Mouse (Mus musculus) macrophage (primary cell): ENCODE measurements around the gene Tmcc2. TPM values are rescaled to one million over a fixed set of nuclear protein-coding genes. Genes with fewer than 3 reads are reported as not detected.
"Not testable (repeated sequence)": the region's sequence is repeated elsewhere in the genome, so short reads cannot be mapped to it uniquely, and the experiment has no call there.

ENCODE experiments used
- H3K27ac ChIP-seq: fragments of 350-480 bp; formaldehyde crosslinking; 2 replicates; pipeline ENCODE4 v1.9.0; 2021
- H3K36me3 ChIP-seq: fragments of 350-480 bp; formaldehyde crosslinking; 2 replicates; pipeline ENCODE4 v1.9.0; 2021; ENCODE audit errors: inconsistent target
- H3K4me3 ChIP-seq: fragments of 350-480 bp; formaldehyde crosslinking; 2 replicates; pipeline ENCODE4 v1.9.0; 2021; ENCODE audit errors: inconsistent target
- H3K79me2 ChIP-seq: fragments of 350-480 bp; formaldehyde crosslinking; 2 replicates; pipeline ENCODE4 v1.9.0; 2021; ENCODE audit errors: inconsistent target
- WGBS: methylation state at CpG from one replicate; pipeline ENCODE4 v1.1.7; 2026; ENCODE audit warnings: inconsistent platforms; ENCODE audit not compliant: missing documents; 5-methylcytosine and 5-hydroxymethylcytosine counted together
- polyA plus RNA-seq: library from polyadenylated mRNA; stranded (reverse); fragments of 250-400 nt; gene quantifications from 3 replicates; pipeline ENCODE4 v1.2.4, GENCODE M21; 2018; ENCODE audit warnings: inconsistent platforms

Gene Tmcc2
- polyA plus RNA-seq, 1 experiment from 2014 or later, result 2.6 TPM

DNA sequence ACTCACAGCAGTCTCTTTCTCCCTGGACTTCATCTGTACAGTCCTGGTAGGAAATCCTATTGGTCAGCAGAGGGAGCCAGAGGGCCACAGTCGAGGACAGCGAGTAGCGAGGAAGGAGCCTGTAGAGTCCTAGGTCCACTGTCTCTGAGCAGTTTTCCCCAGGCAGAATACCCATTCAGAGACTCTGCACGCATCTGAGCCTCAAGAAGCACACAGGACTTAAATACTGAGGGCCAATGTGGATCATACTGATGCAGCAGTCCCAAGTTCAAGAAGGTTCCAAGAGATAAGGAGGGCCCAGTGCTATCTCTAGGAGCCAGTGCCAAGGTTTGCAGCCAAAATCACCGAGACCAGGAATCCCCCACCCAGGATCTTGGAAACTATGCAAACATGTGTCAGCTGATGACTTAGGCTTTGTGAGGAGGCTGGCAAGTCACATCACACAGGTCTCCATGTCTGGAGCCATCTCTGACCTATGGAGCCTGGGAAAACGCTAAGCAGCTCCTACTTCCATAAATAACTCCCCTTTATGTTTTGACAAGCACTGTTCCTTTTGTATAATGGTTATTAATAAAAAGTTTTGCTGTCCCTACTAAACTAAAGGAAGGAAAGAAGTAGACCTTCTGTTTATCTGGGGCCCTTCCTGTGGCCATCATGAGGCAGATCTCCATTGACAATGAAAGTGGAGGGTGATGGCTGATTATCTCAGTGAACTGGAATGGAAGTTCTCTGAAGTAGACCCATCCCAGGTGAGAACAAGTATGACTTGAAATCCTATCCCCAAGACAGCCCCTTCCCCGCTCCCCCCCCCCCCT is 23.2 kb downstream of the Tmcc2 start:
- Histone ChIP-seq H3K4me3 (no peak overlapping the region), H3K27ac (no peak overlapping the region), H3K36me3 (no peaks in the 10 kb centered on the region)

DNA sequence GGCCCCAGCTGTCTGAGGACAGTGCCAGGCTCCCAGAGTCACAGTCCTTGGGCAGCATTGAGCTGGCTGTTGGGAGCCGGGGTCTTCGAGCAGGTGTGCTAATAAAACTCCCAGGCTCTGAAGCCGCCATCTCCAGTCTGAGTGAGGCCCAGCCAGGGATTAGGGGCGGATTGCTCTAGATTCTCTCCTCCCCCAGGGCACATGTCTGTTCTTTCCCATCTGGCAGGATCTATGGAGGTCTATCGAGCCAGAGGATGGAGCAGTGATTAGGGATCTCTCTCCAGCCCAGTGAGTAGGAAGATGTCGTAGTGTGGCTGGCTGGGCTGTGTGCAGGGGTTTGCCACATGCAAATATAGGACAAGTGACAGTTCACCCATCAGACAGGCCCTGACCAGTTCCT is 24.1 kb downstream of the Tmcc2 start:
- Histone ChIP-seq H3K36me3 (no peaks in the 10 kb centered on the region), H3K4me3 (no peak overlapping the region), H3K79me2 (no peaks in the 10 kb centered on the region), H3K27ac (no peak overlapping the region)
- WGBS, result 96% methylated on average over 6 of the region's 6 CpGs

More for the DNA sequence above, 23.2 kb downstream of the Tmcc2 start:
- WGBS, result 38% methylated on average over 6 of the region's 7 CpGs
- H3K79me2 ChIP-seq, result no peaks in the 10 kb centered on the region

- H3K27ac ChIP-seq, result no peak overlapping the region
- WGBS, result 97% methylated on average over 8 of the region's 8 CpGs
- no peak overlapping the region for H3K4me3 ChIP-seq
- no peaks in the 10 kb centered on the region; the same call in 1 of the 2 replicates for H3K36me3 ChIP-seq
- H3K79me2 ChIP-seq, result no peaks in the 10 kb centered on the region
Observed at GRCm38 (mm10) chr1:132366235-132366634, 24.8 kb downstream of the Tmcc2 start.

GRCm38 (mm10) chr1:132365645-132366044 is 25.4 kb downstream of the Tmcc2 start:
- Histone ChIP-seq H3K27ac (no peak overlapping the region), H3K79me2 (no peaks in the 10 kb centered on the region), H3K36me3 (peaks cover 4% of the 10 kb centered on the region), H3K4me3 (no peak overlapping the region)
- WGBS, result 90% methylated on average over 3 of the region's 4 CpGs

GRCm38 (mm10) chr1:132364896-132365557 is 26.1 kb downstream of the Tmcc2 start:
- H3K36me3 ChIP-seq, result peaks cover 8% of the 10 kb centered on the region
- H3K27ac ChIP-seq, result no peak overlapping the region
- no peak overlapping the region for H3K4me3 ChIP-seq
- no peaks in the 10 kb centered on the region for H3K79me2 ChIP-seq
- 92% methylated on average over 7 of the region's 7 CpGs for WGBS

DNA sequence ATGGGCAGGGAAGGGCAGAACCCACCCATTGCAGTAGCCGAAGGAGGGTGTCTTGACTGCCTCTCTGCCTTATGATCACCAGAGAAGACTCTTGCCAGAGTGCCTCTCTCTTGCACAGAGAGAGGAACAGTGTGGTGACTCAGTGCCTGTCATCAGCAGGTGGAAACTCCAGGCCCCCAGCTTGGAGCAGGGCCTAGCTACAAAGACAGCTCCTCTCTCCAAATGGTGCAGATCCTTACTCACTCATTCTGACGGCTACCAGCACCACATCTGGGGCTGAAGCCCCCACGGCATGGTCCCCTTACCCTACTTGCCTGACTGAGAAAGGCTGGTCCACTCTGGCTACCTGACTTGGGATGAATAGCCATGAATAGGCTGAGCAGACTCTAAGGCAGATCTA is 26.7 kb downstream of the Tmcc2 start:
- H3K36me3 ChIP-seq, result peaks cover 14% of the 10 kb centered on the region

GRCm38 (mm10) chr1:132361959-132362358 is 29.1 kb downstream of the Tmcc2 start:
- Histone ChIP-seq H3K36me3 (peaks cover 28% of the 10 kb centered on the region), H3K4me3 (no peak overlapping the region), H3K79me2 (no peaks in the 10 kb centered on the region), H3K27ac (no peak overlapping the region)
- 91% methylated on average over 6 of the region's 6 CpGs for WGBS

More for the DNA sequence above, 26.7 kb downstream of the Tmcc2 start:
- Histone ChIP-seq H3K79me2 (no peaks in the 10 kb centered on the region), H3K4me3 (no peak overlapping the region), H3K27ac (no peak overlapping the region)
- 100% methylated on average over 3 of the region's 3 CpGs for WGBS

DNA sequence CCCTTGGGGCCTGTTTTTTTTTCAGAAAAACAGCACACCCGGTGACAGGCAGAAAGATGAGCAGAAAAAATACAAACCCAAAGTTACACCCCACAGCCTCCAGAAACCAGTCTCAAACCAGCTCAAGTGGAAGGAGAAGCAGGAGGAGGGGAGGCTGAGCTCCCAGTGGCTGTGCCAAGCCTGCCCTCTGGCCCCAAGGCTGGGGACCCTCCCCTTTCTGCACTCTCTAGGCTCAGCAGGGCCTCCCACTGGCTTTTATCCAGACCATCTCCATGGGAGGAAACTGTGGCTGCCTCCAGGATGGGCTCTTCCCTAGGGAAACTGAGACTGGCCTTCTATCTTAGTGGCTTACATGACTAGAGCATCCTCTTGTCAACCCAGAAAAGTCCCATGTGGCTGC is 34.2 kb downstream of the Tmcc2 start:
- Histone ChIP-seq H3K27ac (no peak overlapping the region), H3K79me2 (no peaks in the 10 kb centered on the region), H3K36me3 (peaks cover 28% of the 10 kb centered on the region), H3K4me3 (no peak overlapping the region)
- WGBS, result 83% methylated on average over 1 of the region's 1 CpGs

DNA sequence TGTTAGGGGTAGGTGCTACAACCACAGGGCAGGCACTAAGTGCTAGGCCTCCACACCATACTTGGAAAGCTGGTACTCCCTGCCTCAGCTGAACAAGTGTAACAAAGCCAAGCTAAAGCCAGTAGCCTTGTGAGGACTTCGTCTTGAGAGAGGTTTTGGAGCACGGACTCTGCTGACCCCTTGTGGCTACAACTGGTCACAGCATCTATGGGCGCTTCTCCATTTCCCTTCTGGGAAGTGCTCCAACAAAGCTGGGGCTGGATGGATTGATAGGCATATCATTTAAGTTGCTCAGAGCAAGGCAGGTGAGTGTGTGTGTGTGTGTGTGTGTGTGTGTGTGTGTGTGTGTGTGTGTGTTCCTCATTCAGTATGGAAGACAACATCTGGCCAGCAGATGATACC is 35.2 kb downstream of the Tmcc2 start:
- Histone ChIP-seq H3K4me3 (no peak overlapping the region), H3K27ac (no peak overlapping the region), H3K79me2 (no peaks in the 10 kb centered on the region), H3K36me3 (peaks cover 28% of the 10 kb centered on the region)
- 0% methylated on average over 3 of the region's 3 CpGs for WGBS

DNA sequence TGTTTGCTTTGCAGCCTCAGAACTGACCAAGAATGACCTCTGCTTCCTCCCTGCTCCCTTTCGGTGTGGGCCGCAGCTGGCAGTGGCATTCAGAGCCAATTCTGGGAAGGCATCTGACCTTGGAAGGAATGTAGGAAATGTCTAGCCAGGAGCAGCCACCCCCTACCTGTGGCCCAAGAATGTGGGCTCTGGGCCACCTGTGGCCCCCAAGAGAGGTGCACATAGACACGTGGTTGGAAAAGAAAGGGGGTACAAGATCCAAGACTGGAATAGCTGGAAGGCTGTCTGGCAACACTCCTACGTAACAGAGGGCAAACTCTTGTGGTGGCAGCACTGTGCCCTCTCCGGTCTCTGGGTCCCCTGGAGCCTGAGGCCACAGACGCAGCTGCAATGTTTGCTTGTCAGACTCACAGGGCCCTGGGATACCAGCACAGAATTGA is 35.9 kb downstream of the Tmcc2 start:
- 99% methylated on average over 6 of the region's 6 CpGs for WGBS
- Histone ChIP-seq H3K79me2 (no peaks in the 10 kb centered on the region), H3K27ac (no peak overlapping the region), H3K4me3 (no peak overlapping the region), H3K36me3 (peaks cover 30% of the 10 kb centered on the region; the same call in 1 of the 2 replicates)

- 91% methylated on average over 8 of the region's 9 CpGs for WGBS
- Histone ChIP-seq H3K36me3 (peaks cover 22% of the 10 kb centered on the region; the same call in 1 of the 2 replicates), H3K27ac (no peak overlapping the region)
Observed at GRCm38 (mm10) chr1:132354234-132354633, 36.8 kb downstream of the Tmcc2 start.

GRCm38 (mm10) chr1:132353389-132353788 is 37.7 kb downstream of the Tmcc2 start:
- Histone ChIP-seq H3K36me3 (peaks cover 14% of the 10 kb centered on the region; the same call in 1 of the 2 replicates), H3K27ac (no peak overlapping the region), H3K79me2 (no peaks in the 10 kb centered on the region), H3K4me3 (no peak overlapping the region)
- 85% methylated on average over 5 of the region's 5 CpGs for WGBS

More at GRCm38 (mm10) chr1:132354234-132354633, 36.8 kb downstream of the Tmcc2 start:
- Histone ChIP-seq H3K4me3 (no peak overlapping the region), H3K79me2 (no peaks in the 10 kb centered on the region)

DNA sequence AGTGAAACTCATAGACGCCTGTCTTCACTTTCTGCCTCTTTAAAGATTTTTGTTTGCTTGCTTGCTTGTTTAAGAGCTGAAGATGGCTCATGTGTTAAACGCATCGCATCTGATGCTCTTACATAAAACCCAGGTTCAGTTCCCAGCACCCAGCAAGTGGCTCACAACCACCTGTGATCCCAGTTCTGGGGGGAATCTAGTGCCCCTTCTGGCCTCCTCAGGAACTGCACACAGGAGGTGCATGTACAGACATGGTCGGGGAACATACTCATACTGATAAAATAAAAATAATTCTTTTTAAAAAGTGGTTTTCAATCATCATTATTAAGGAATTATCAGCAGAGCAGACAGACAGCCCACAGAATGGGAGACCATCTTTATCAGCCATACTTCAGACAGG is 40.0 kb downstream of the Tmcc2 start:
- Histone ChIP-seq H3K79me2 (no peaks in the 10 kb centered on the region), H3K36me3 (peaks cover 10% of the 10 kb centered on the region; the same call in 1 of the 2 replicates), H3K4me3 (no peak overlapping the region), H3K27ac (no peak overlapping the region)
- WGBS, result 100% methylated on average over 4 of the region's 4 CpGs

GRCm38 (mm10) chr1:132349601-132350000 is 41.5 kb downstream of the Tmcc2 start:
- not testable (repeated sequence) for H3K79me2 ChIP-seq, H3K4me3 ChIP-seq, H3K27ac ChIP-seq
- peaks cover 23% of the 10 kb centered on the region for H3K36me3 ChIP-seq
- WGBS, result 94% methylated on average over 3 of the region's 3 CpGs

GRCm38 (mm10) chr1:132349049-132349448 is 42.0 kb downstream of the Tmcc2 start:
- H3K36me3 ChIP-seq, result peaks cover 27% of the 10 kb centered on the region
- not testable (repeated sequence) for H3K27ac ChIP-seq, H3K79me2 ChIP-seq, H3K4me3 ChIP-seq
